Mouse (Mus musculus): ENCODE results near the gene Gm17093. TPM values are rescaled to one million over a fixed set of nuclear protein-coding genes. Genes with fewer than 3 reads are reported as not detected.
"Not testable (repeated sequence)": the region's sequence is repeated elsewhere in the genome, so short reads cannot be mapped to it uniquely, and the experiment has no call there.

The Gm17093 gene
- not detected in 2 replicates for polyA plus RNA-seq (2016; fragmentation: Nextera tagmentation; extraction: Ambion mirVana)

- H3K9me3 ChIP-seq (replicated peaks); DNase-seq (ENCODE audit: low spot score); H3K27me3 ChIP-seq (ENCODE audit: low read depth, poor library complexity, severe bottlenecking); H3K4me3 ChIP-seq; H3K27ac ChIP-seq; H3K36me3 ChIP-seq; H3K4me1 ChIP-seq: not testable (repeated sequence)
- WGBS, result 88% methylated on average over 5 of the region's 5 CpGs
Observed at GRCm38 (mm10) chr14:44517976-44518375, at the start of gene Gm17093. TSS of gene Gm17093 (plus strand) at chr14:44518276.

DNA sequence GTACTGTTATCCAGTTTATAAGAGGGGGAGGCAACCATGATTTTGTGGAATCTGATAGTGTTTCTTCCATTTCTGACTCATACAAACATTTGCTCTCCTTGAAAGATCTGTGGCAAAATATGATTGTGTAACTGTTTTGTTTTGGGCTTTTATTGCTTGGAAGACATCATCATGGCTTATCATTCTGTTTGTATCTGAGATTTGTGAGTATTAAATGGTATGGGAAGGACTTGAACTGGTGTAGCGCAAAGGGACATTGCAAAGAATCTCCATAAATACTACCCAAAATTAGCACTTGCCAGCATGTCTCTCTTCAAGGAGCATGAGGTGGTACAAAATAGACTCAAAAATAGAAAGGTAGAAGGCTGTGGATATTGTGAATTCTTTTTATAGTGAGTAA, 25.9 kb upstream of the Gm17093 start, which contains the start of gene BC061237:
TSS of gene BC061237 (plus strand) at position 301 of the 400 bp plus-strand sequence.
- H3K27me3 ChIP-seq (ENCODE audit: low read depth, poor library complexity, severe bottlenecking); H3K4me1 ChIP-seq; DNase-seq (ENCODE audit: low spot score); H3K27ac ChIP-seq; H3K4me3 ChIP-seq; H3K9me3 ChIP-seq (replicated peaks); H3K36me3 ChIP-seq: not testable (repeated sequence)
- 100% methylated on average over 1 of the region's 1 CpGs for WGBS

GRCm38 (mm10) chr14:44547961-44548360, 29.9 kb downstream of the Gm17093 start:
- H3K27ac ChIP-seq; H3K27me3 ChIP-seq (ENCODE audit: low read depth, poor library complexity, severe bottlenecking); H3K4me3 ChIP-seq; H3K9me3 ChIP-seq (replicated peaks); H3K36me3 ChIP-seq; DNase-seq (ENCODE audit: low spot score); H3K4me1 ChIP-seq: not testable (repeated sequence)
- 88% methylated on average over 5 of the region's 5 CpGs for WGBS

Other genes starting within 250 kb of the Gm17093 start
- gene Gm8220, start 232.7 kb upstream of the Gm17093 start, polyA plus RNA-seq (2016; fragmentation: Nextera tagmentation; extraction: Ambion mirVana), result not detected in 2 replicates
- gene Gm5930, start 179.7 kb upstream of the Gm17093 start, polyA plus RNA-seq (2016; fragmentation: Nextera tagmentation; extraction: Ambion mirVana), result not detected in 2 replicates
- not detected in 2 replicates for gene Gm8229, start 152.9 kb upstream of the Gm17093 start, polyA plus RNA-seq (2016; fragmentation: Nextera tagmentation; extraction: Ambion mirVana)
- gene Gm3371, start 107.6 kb upstream of the Gm17093 start, polyA plus RNA-seq (2016; fragmentation: Nextera tagmentation; extraction: Ambion mirVana), result not detected in 2 replicates
- gene Gm8232, start 84.6 kb upstream of the Gm17093 start, polyA plus RNA-seq (2016; fragmentation: Nextera tagmentation; extraction: Ambion mirVana), result not detected in 2 replicates
- gene BC061237, start 25.8 kb upstream of the Gm17093 start, polyA plus RNA-seq (2016; fragmentation: Nextera tagmentation; extraction: Ambion mirVana), result not detected in 2 replicates
- gene Gm8247, start 64.9 kb downstream of the Gm17093 start, polyA plus RNA-seq (2016; fragmentation: Nextera tagmentation; extraction: Ambion mirVana), result not detected in 2 replicates
- not detected in 2 replicates for gene Gm5624, start 109.7 kb downstream of the Gm17093 start, polyA plus RNA-seq (2016; fragmentation: Nextera tagmentation; extraction: Ambion mirVana)
- gene Gm8257, start 188.2 kb downstream of the Gm17093 start, polyA plus RNA-seq (2016; fragmentation: Nextera tagmentation; extraction: Ambion mirVana), result not detected in 2 replicates
- gene Gm8267, start 232.1 kb downstream of the Gm17093 start, polyA plus RNA-seq (2016; fragmentation: Nextera tagmentation; extraction: Ambion mirVana), result not detected in 2 replicates

Measured in limb, embryonic 10.5 days (tissue).